Mouse (Mus musculus): Measurements from ENCODE around the gene Agbl3.

DNA sequence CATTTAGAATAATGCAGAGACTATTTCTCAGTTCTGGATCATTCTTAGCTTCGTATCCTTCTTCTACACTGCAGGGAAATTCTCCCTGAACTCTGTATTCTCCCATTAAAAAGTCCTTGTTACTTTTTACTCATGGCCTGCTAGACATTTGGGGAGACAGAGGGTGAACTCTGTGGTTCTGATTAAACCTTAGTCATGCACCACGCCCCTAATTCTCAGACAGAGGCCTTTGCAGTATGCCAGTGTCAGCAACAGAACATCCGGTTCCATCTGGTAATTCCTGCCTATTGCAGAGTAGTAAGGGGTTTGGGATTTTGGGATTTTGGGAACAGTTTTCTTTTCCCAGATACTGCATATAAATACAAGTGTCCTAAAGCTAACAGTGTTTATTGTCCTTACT, 16.6 kb downstream of the Agbl3 start:
- TF ChIP-seq CTCF (conservative IDR thresholded peaks at IDR 0.05; ENCODE audit: insufficient read depth, insufficient read length, low read depth, low read length) = no peak
- no peak for TF ChIP-seq POLR2A (IDR thresholded peaks at IDR 0.05; ENCODE audit: low read depth, low read length)
